Mouse (Mus musculus) cerebellum, adult 9-10 months (tissue): ENCODE measurements around the gene Susd3.
A peak's percentile ranks its signal among the peaks of the same experiment; 100 is the strongest.

ENCODE experiments used
- DNase-seq: peaks from one replicate; pipeline ENCODE4 v3.0.0; 2022

The Susd3 gene

GRCm38 (mm10) chr13:49183161-49183560 is 65.3 kb downstream of the Susd3 start:
- no peak for DNase-seq

- DNase-seq, result peak; percentile 90
Measured at GRCm38 (mm10) chr13:49181411-49181984, 67.0 kb downstream of the Susd3 start.

DNA sequence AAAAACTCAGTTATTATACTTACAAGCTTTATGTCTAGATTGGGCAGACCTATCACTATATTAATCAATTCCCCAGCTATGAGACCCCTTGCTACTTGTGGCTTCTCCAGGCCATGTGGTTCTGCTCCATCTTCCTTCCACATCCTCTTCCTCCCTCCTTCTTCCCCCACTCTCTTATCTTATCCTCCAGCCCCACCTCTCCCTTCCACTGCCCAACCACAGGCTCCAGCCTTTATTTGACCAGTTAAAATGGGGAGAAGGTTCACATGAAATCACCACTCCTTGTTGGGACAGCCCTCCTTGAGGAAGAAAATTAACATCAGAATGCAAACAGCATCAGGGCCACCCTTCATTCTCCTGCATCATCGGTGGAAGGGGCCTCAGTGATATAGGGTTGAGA is 67.8 kb downstream of the Susd3 start:
- no peak for DNase-seq
